Mouse (Mus musculus) heart, adult 2 months (tissue): ENCODE results near the gene Gcnt2. TPM values are rescaled to one million over a fixed set of nuclear protein-coding genes. Genes with fewer than 3 reads are reported as not detected.

Source experiments
- DNase-seq, 2 experiments: peaks; one replicate each; pipeline ENCODE4 v3.0.0; 2021
- H3K27ac ChIP-seq: fragments of 200-600 bp; 2 replicates; pipeline ENCODE4 v1.8.1; 2022
- H3K27me3 ChIP-seq: fragments of 200-500 bp; 2 replicates; pipeline ENCODE4 v1.6.1; 2012; ENCODE audit warnings: mild to moderate bottlenecking, low read length, inconsistent platforms, mixed read lengths; ENCODE audit not compliant: control insufficient read depth, insufficient read depth
- H3K36me3 ChIP-seq: fragments of 200-500 bp; 2 replicates; pipeline ENCODE4 v1.6.1; 2012; ENCODE audit warnings: low read length, inconsistent platforms; ENCODE audit not compliant: control insufficient read depth, insufficient read depth
- H3K4me1 ChIP-seq: fragments of 200-500 bp; 2 replicates; pipeline ENCODE4 v1.6.1; 2011; ENCODE audit warnings: low read length; ENCODE audit not compliant: control insufficient read depth, insufficient read depth
- H3K4me3 ChIP-seq: fragments of 200-600 bp; 2 replicates; pipeline ENCODE4 v1.8.1; 2022
- H3K79me2 ChIP-seq: fragments of 200-500 bp; replicated peaks from 2 replicates; pipeline ENCODE4 v1.6.1; 2012; ENCODE audit warnings: mild to moderate bottlenecking, inconsistent platforms, low read length, moderate library complexity, mixed read lengths; ENCODE audit not compliant: control insufficient read depth, insufficient read depth
- H3K9ac ChIP-seq: fragments of 200-500 bp; 2 replicates; pipeline ENCODE4 v1.6.1; 2012; ENCODE audit warnings: low read depth, mild to moderate bottlenecking, control low read depth, inconsistent platforms, low read length, mixed read lengths
- CTCF ChIP-seq: fragments of 200-600 bp; IDR thresholded peaks from 2 replicates; pipeline ENCODE4 v1.8.1; 2022; ENCODE audit warnings: antibody characterized with exemption, mild to moderate bottlenecking, moderate library complexity
- EP300 ChIP-seq: fragments of 200-500 bp; IDR thresholded peaks from 2 replicates; pipeline ENCODE4 v1.6.1; 2011; ENCODE audit warnings: low read depth, low read length, control low read depth; ENCODE audit not compliant: insufficient read depth
- POLR2A ChIP-seq: fragments of 200-500 bp; IDR thresholded peaks from 2 replicates; pipeline ENCODE4 v1.6.1; 2011; ENCODE audit warnings: mild to moderate bottlenecking, low read depth, low read length, control low read depth; ENCODE audit not compliant: insufficient read depth
- WGBS: fragments of 180-500 bp; shearing (Covaris S2); methylation state at CpG from one replicate; pipeline ENCODE4 v1.1.7; 2018; 5-methylcytosine and 5-hydroxymethylcytosine counted together
- intact Hi-C: fragments of 180-260 bp; cut with DNase I; formaldehyde crosslinking; loops from one replicate; pipeline ENCODE4 v1.15.1; 2025
- polyA plus RNA-seq: library from polyadenylated mRNA; depleted of rRNA; stranded (reverse); fragments of >200 nt; gene quantifications from 2 replicates; pipeline ENCODE4 v1.2.3, GENCODE M21; 2012
- total RNA-seq, 2 experiments: library from RNA; stranded (reverse); gene quantifications; 2 replicates each; pipeline ENCODE4 v1.2.3; 2021

The Gcnt2 gene
- total and polyA plus RNA-seq, 3 experiments: 2.7 to 10.4 (median 8.5) TPM

GRCm38 (mm10) chr13:40932573-40932972, 73.0 kb downstream of the Gcnt2 start:
- Histone ChIP-seq H3K27ac (no peak overlapping the region), H3K36me3 (no peaks in the 10 kb centered on the region), H3K27me3 (no peaks in the 10 kb centered on the region), H3K4me3 (no peak overlapping the region), H3K79me2 (0 out of 2 replicates have a peak, but pooled peaks cover 2% of the 10 kb centered on the region), H3K9ac (no peak overlapping the region), H3K4me1 (peaks cover 1% of the 10 kb centered on the region; the same call in 1 of the 2 replicates)
- intact Hi-C loops: no loop called here
- TF ChIP-seq EP300 (no peak), CTCF (no peak), POLR2A (no peak)
- 80% methylated on average over 5 of the region's 5 CpGs for WGBS
- peak in 1 of 2 experiments; percentile 12 for DNase-seq

GRCm38 (mm10) chr13:40934341-40934740, 74.8 kb downstream of the Gcnt2 start:
- H3K27ac ChIP-seq: no peak overlapping the region
- WGBS: 72% methylated on average over 3 of the region's 3 CpGs
- intact Hi-C loops: no loop called here

GRCm38 (mm10) chr13:40937586-40937985, 78.0 kb downstream of the Gcnt2 start:
- H3K9ac ChIP-seq: no peak overlapping the region
- no peak overlapping the region for H3K4me3 ChIP-seq
- TF ChIP-seq EP300 (no peak), POLR2A (no peak), CTCF (no peak)
- H3K27me3 ChIP-seq: no peaks in the 10 kb centered on the region
- no peak for DNase-seq
- intact Hi-C loops: no loop called here
- 96% methylated on average over 5 of the region's 5 CpGs for WGBS
- H3K4me1 ChIP-seq: peaks cover 10% of the 10 kb centered on the region
- H3K27ac ChIP-seq: peak overlapping the region; percentile 42
- H3K79me2 ChIP-seq: 0 out of 2 replicates have a peak, but pooled peaks cover 2% of the 10 kb centered on the region
- no peaks in the 10 kb centered on the region; the same call in none of the 2 replicates for H3K36me3 ChIP-seq

More at GRCm38 (mm10) chr13:40934341-40934740, 74.8 kb downstream of the Gcnt2 start:
- Histone ChIP-seq H3K27me3 (no peaks in the 10 kb centered on the region), H3K36me3 (no peaks in the 10 kb centered on the region; the same call in 1 of the 2 replicates), H3K9ac (no peak overlapping the region), H3K4me3 (no peak overlapping the region), H3K4me1 (peaks cover 6% of the 10 kb centered on the region), H3K79me2 (0 out of 2 replicates have a peak, but pooled peaks cover 2% of the 10 kb centered on the region)
- DNase-seq: peak in 1 of 2 experiments; percentile 9
- TF ChIP-seq POLR2A (no peak), CTCF (no peak), EP300 (no peak)

GRCm38 (mm10) chr13:40938485-40939357, 79.2 kb downstream of the Gcnt2 start:
- Histone ChIP-seq H3K36me3 (no peaks in the 10 kb centered on the region; the same call in none of the 2 replicates), H3K4me1 (peaks cover 10% of the 10 kb centered on the region), H3K9ac (no peak overlapping the region), H3K4me3 (no peak overlapping the region), H3K27me3 (no peaks in the 10 kb centered on the region), H3K27ac (peak overlapping the region; percentile 42), H3K79me2 (0 out of 2 replicates have a peak, but pooled peaks cover 2% of the 10 kb centered on the region)
- WGBS: 25% methylated on average over 11 of the region's 11 CpGs
- intact Hi-C loops: no loop called here
- DNase-seq: peak; percentile 35 to 38
- TF ChIP-seq POLR2A (no peak), EP300 (no peak), CTCF (no peak)

- Histone ChIP-seq H3K9ac (no peak overlapping the region), H3K4me1 (peaks cover 14% of the 10 kb centered on the region), H3K36me3 (peaks cover under 1% of the 10 kb centered on the region), H3K27me3 (no peaks in the 10 kb centered on the region), H3K4me3 (no peak overlapping the region), H3K27ac (no peak overlapping the region), H3K79me2 (no peaks in the 10 kb centered on the region)
- DNase-seq: no peak
- WGBS: 82% methylated on average over 1 of the region's 1 CpGs
- no peak for TF ChIP-seq POLR2A
- intact Hi-C loops: no loop called here
These were observed 83.5 kb downstream of the Gcnt2 start for GRCm38 (mm10) chr13:40943066-40943465.

GRCm38 (mm10) chr13:40943936-40944335, 84.4 kb downstream of the Gcnt2 start:
- Histone ChIP-seq H3K4me1 (peaks cover 12% of the 10 kb centered on the region), H3K9ac (no peak overlapping the region), H3K4me3 (no peak overlapping the region), H3K27me3 (no peaks in the 10 kb centered on the region), H3K27ac (no peak overlapping the region), H3K79me2 (no peaks in the 10 kb centered on the region), H3K36me3 (peaks cover 2% of the 10 kb centered on the region)
- DNase-seq: no peak
- intact Hi-C loops: no loop called here
- WGBS: 36% methylated on average over 5 of the region's 5 CpGs
- no peak for TF ChIP-seq CTCF
- TF ChIP-seq POLR2A: no peak
- no peak for TF ChIP-seq EP300
